22 mouse cellular contexts compared by ENCODE assay signal in genomic region chr7:109563775-109564362, GRCm38 (mm10). TPM values are rescaled to one million over a fixed set of nuclear protein-coding genes. Genes with fewer than 3 reads are reported as not detected.
DNase-seq lines count a peak whose midpoint lies in the region; ATAC-seq and TF ChIP-seq lines count a peak whose summit lies in the region.
"Had no signal": no experiment of that assay in that cellular context is flagged by ENCODE, and none has a peak within 500 bp of the region (broad histone marks: within the 10 kb centered on the region; RNA-seq: fewer than 3 reads in every experiment).

No protein-coding gene starts in this region.

- peaks cover 82% of the 10 kb centered on the region for H3K4me1 ChIP-seq in heart, embryonic 13.5 days
- H3K4me1 ChIP-seq in kidney, embryonic 16.5 days (ENCODE audit: insufficient read depth, low read length), result peaks cover 26% of the 10 kb centered on the region
- peaks cover 71% of the 10 kb centered on the region for H3K4me1 ChIP-seq in lung, embryonic 15.5 days
- peaks cover 54% of the 10 kb centered on the region for H3K4me1 ChIP-seq in lung, adult 2 months (ENCODE audit: control insufficient read depth, insufficient read depth, low read length)
- peaks cover 16% of the 10 kb centered on the region; the same call in 1 of the 2 replicates for H3K4me1 ChIP-seq in hindbrain, embryonic 10.5 days (replicated peaks)
- H3K4me1 ChIP-seq: midbrain, embryonic 15.5 days had no signal

- no peak overlapping the region for H3K4me2 ChIP-seq in heart, embryonic 13.5 days
- no peak overlapping the region for H3K4me2 ChIP-seq in kidney, embryonic 16.5 days (replicated peaks; ENCODE audit: low read depth, low read length)
- no peak overlapping the region for H3K4me2 ChIP-seq in lung, embryonic 15.5 days
- H3K4me2 ChIP-seq: embryonic facial prominence, embryonic 12.5 days; forebrain, embryonic 13.5 days; hindbrain, embryonic 12.5 days; midbrain, embryonic 15.5 days; neural tube, embryonic 13.5 days had no signal

- H3K27ac ChIP-seq in heart, embryonic 13.5 days (replicated peaks), result peak overlapping the region; percentile 72; the same call in 1 of the 2 replicates
- H3K27ac ChIP-seq in kidney, embryonic 16.5 days (ENCODE audit: low read length), result 0 out of 2 replicates have a peak overlapping the region, but pooled peaks have one; percentile 15
- H3K27ac ChIP-seq in lung, embryonic 15.5 days, result peak overlapping the region; percentile 97
- no peak overlapping the region for H3K27ac ChIP-seq in hindbrain, embryonic 10.5 days
- H3K27ac ChIP-seq: embryonic facial prominence, embryonic 12.5 days; forebrain, embryonic 13.5 days; hindbrain, embryonic 12.5 days; midbrain, embryonic 15.5 days; neural tube, embryonic 13.5 days had no signal

- H3K27me3 ChIP-seq in heart, embryonic 13.5 days (replicated peaks), result no peaks in the 10 kb centered on the region
- H3K27me3 ChIP-seq in kidney, embryonic 16.5 days (ENCODE audit: insufficient read depth, low read length), result no peaks in the 10 kb centered on the region
- no peaks in the 10 kb centered on the region for H3K27me3 ChIP-seq in lung, embryonic 15.5 days
- no peaks in the 10 kb centered on the region for H3K27me3 ChIP-seq in hindbrain, embryonic 10.5 days (ENCODE audit: insufficient read depth, poor library complexity, severe bottlenecking)
- H3K27me3 ChIP-seq: embryonic facial prominence, embryonic 12.5 days; forebrain, embryonic 13.5 days; hindbrain, embryonic 12.5 days; midbrain, embryonic 15.5 days; neural tube, embryonic 13.5 days had no signal

- peak overlapping the region; percentile 50; the same call in 1 of the 2 replicates for H3K9ac ChIP-seq in heart, embryonic 13.5 days
- no peak overlapping the region for H3K9ac ChIP-seq in kidney, embryonic 16.5 days (replicated peaks; ENCODE audit: low read length)
- no peak overlapping the region for H3K9ac ChIP-seq in lung, embryonic 15.5 days
- H3K9ac ChIP-seq: embryonic facial prominence, embryonic 12.5 days; forebrain, embryonic 13.5 days; hindbrain, embryonic 12.5 days; midbrain, embryonic 15.5 days; neural tube, embryonic 13.5 days had no signal

- DNase-seq in heart, adult 11 months, result no peak
- DNase-seq in kidney, adult 9 months, result no peak
- DNase-seq in lung, adult 2 months, result no peak
- peak; percentile 55 for DNase-seq in lung, postnatal 25 days (ENCODE audit: low spot score)
- DNase-seq in hindbrain, embryonic 10.5 days (ENCODE audit: low spot score), result no peak
- DNase-seq: adrenal gland, adult 2 months; cerebellum, adult 11-12 months; cerebellum, postnatal 10 days; kidney, postnatal 4 days; retina, postnatal 1 day; right cerebral cortex, postnatal 25 days; spleen, adult 18-20 months had no signal

- H3K36me3 ChIP-seq in heart, embryonic 13.5 days, result peaks cover 27% of the 10 kb centered on the region
- no peaks in the 10 kb centered on the region for H3K36me3 ChIP-seq in kidney, embryonic 16.5 days (ENCODE audit: insufficient read depth, low read length)
- H3K36me3 ChIP-seq in lung, embryonic 15.5 days, result no peaks in the 10 kb centered on the region
- H3K36me3 ChIP-seq in hindbrain, embryonic 10.5 days, result peaks cover 16% of the 10 kb centered on the region; the same call in 1 of the 2 replicates
- H3K36me3 ChIP-seq: embryonic facial prominence, embryonic 12.5 days; hindbrain, embryonic 12.5 days; midbrain, embryonic 15.5 days; neural tube, embryonic 13.5 days had no signal

- no peaks in the 10 kb centered on the region for H3K9me3 ChIP-seq in heart, embryonic 13.5 days
- H3K9me3 ChIP-seq in kidney, embryonic 16.5 days (ENCODE audit: low read length), result no peaks in the 10 kb centered on the region
- no peaks in the 10 kb centered on the region for H3K9me3 ChIP-seq in lung, embryonic 15.5 days
- no peaks in the 10 kb centered on the region for H3K9me3 ChIP-seq in hindbrain, embryonic 10.5 days
- H3K9me3 ChIP-seq: embryonic facial prominence, embryonic 12.5 days; forebrain, embryonic 13.5 days; hindbrain, embryonic 12.5 days; midbrain, embryonic 15.5 days; neural tube, embryonic 13.5 days had no signal

- no peak for TF ChIP-seq POLR2A in lung, adult 2 months (IDR thresholded peaks at IDR 0.05; ENCODE audit: borderline replicate concordance, extremely low read depth, low read depth, low read length)

- H3K4me3 ChIP-seq in heart, embryonic 13.5 days, result no peak overlapping the region
- H3K4me3 ChIP-seq in kidney, embryonic 16.5 days (ENCODE audit: low read length), result no peak overlapping the region
- no peak overlapping the region for H3K4me3 ChIP-seq in lung, embryonic 15.5 days
- no peak overlapping the region for H3K4me3 ChIP-seq in lung, adult 2 months (replicated peaks; ENCODE audit: extremely low read depth, low read depth, low read length)
- H3K4me3 ChIP-seq in hindbrain, embryonic 10.5 days, result no peak overlapping the region
- H3K4me3 ChIP-seq: embryonic facial prominence, embryonic 12.5 days; forebrain, embryonic 13.5 days; hindbrain, embryonic 12.5 days; megakaryocyte, embryonic 14.5 days; midbrain, embryonic 15.5 days; neural tube, embryonic 13.5 days had no signal

- no peak for TF ChIP-seq CTCF in lung, adult 2 months (IDR thresholded peaks at IDR 0.05; ENCODE audit: insufficient read depth, low read length)

- ATAC-seq in heart, embryonic 13.5 days (ENCODE audit: extremely low read depth, insufficient number of reproducible peaks, low FRiP score, low TSS enrichment), result no peak
- ATAC-seq in kidney, embryonic 16.5 days (ENCODE audit: low FRiP score, low TSS enrichment), result no peak
- no peak for ATAC-seq in lung, embryonic 15.5 days (ENCODE audit: borderline replicate concordance, extremely low read depth, low FRiP score, low TSS enrichment)
- ATAC-seq: forebrain, embryonic 13.5 days; intestine, postnatal 0 days; midbrain, embryonic 15.5 days had no signal

- 70% methylated on average over 4 of the region's 4 CpGs for WGBS in heart, embryonic 13.5 days
- 52% methylated on average over 4 of the region's 4 CpGs for WGBS in kidney, embryonic 16.5 days
- 65% methylated on average over 4 of the region's 4 CpGs for WGBS in lung, embryonic 15.5 days
- WGBS in lung, adult 2 months, result 47% methylated on average over 4 of the region's 4 CpGs
- WGBS in hindbrain, embryonic 10.5 days, result 83% methylated on average over 4 of the region's 4 CpGs

RNA-seq across cellular contexts. Expression of gene Rpl27a, which starts 44.9 kb away (rescaled TPM):
- 82.1 and 89.2 TPM in 2 replicates for polyA plus RNA-seq in heart, embryonic 13.5 days (2015; fragmentation: Nextera tagmentation; extraction: Ambion mirVana)
- polyA plus RNA-seq in kidney, embryonic 16.5 days (2015; fragmentation: Nextera tagmentation; extraction: Ambion mirVana), result 122 and 129 TPM in 2 replicates
- polyA plus RNA-seq in lung, embryonic 15.5 days (2015; fragmentation: Nextera tagmentation; extraction: Ambion mirVana), result 136 and 146 TPM in 2 replicates
- polyA plus RNA-seq in lung, adult 2 months (2012; rRNA removed), result 208 and 282 TPM in 2 replicates
- 101 and 126 TPM in 2 replicates for polyA plus RNA-seq in hindbrain, embryonic 10.5 days (2016; fragmentation: Nextera tagmentation; extraction: Ambion mirVana)

RNA-seq across cellular contexts. Expression of gene Trim66, which starts 55.9 kb away (rescaled TPM):
- not detected in 2 replicates for polyA plus RNA-seq in heart, embryonic 13.5 days (2015; fragmentation: Nextera tagmentation; extraction: Ambion mirVana)
- polyA plus RNA-seq in kidney, embryonic 16.5 days (2015; fragmentation: Nextera tagmentation; extraction: Ambion mirVana), result 0.03 TPM in 1 of 2 replicates, not detected in the other
- polyA plus RNA-seq in lung, embryonic 15.5 days (2015; fragmentation: Nextera tagmentation; extraction: Ambion mirVana), result 0.02 and 0.03 TPM in 2 replicates
- 0.08 and 0.09 TPM in 2 replicates for polyA plus RNA-seq in lung, adult 2 months (2012; rRNA removed)
- 0.07 and 0.08 TPM in 2 replicates for polyA plus RNA-seq in hindbrain, embryonic 10.5 days (2016; fragmentation: Nextera tagmentation; extraction: Ambion mirVana)
